Mouse (Mus musculus) embryo, embryonic 11.5 days (tissue): ENCODE measurements around the gene Stk40.

Experiments
- DNase-seq: peaks from one replicate; pipeline ENCODE4 v3.0.0-alpha.2; 2012; ENCODE audit warnings: low read depth, low spot score

Stk40 gene

DNA sequence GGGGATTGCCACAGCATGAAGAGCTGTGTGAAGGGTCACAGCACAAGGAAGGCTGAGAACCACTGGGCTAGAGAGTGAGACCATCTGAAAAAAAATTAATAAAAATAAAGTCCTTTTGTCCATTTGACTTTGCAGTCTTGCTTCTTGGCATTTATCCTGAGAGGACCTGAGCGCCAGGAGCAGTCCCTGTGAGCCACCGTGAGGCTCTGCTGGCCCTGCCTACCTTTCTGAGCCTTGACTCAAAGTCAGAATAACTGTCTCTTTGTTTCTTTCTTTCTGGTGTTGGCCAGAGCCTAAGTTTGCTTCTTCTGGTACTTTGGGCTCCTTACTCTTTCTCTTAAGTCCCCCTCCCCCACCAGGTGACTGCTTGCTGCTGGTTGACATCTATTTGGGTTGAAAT, 16.7 kb downstream of the Stk40 start:
- no peak for DNase-seq

GRCm38 (mm10) chr4:126123309-126124040, 19.7 kb downstream of the Stk40 start:
- no peak for DNase-seq

- DNase-seq: no peak
These were observed 26.7 kb downstream of the Stk40 start for GRCm38 (mm10) chr4:126130502-126130901.

- no peak for DNase-seq
These were observed 27.7 kb downstream of the Stk40 start for GRCm38 (mm10) chr4:126131290-126132121.

DNA sequence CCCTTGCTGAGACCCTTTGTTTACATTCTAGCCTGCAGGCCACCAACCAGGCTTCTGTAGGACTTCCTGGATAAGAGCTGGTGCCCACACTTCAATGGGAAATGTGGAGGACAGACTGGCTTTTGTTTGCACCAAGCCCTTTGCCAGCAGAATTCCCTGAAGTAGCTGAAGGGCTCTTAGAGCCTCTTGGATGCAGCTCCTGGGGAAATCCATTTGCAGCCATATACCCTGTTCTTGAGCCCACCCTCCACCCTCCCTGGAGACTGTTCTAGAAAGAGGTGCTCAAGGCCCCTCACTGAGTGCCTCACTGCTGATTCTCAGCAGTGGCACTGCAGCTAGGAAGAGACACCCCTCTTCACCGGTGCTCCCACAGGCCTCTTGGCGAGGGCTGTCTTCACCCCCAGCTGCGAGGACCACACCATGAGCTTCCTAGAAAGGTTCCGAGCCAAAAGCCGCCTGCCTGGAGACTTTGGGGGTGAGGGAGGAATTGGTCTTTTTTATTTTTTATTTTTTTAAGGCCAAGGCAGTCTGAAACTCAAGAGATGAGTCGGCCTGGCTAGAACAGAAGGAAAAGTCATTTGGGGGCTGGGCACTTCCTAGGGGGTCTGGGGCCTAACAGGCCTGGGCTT, 29.0 kb downstream of the Stk40 start:
- no peak for DNase-seq

GRCm38 (mm10) chr4:126134236-126134635, 30.5 kb downstream of the Stk40 start:
- DNase-seq: no peak

GRCm38 (mm10) chr4:126134639-126135038, 30.9 kb downstream of the Stk40 start:
- DNase-seq: no peak

DNA sequence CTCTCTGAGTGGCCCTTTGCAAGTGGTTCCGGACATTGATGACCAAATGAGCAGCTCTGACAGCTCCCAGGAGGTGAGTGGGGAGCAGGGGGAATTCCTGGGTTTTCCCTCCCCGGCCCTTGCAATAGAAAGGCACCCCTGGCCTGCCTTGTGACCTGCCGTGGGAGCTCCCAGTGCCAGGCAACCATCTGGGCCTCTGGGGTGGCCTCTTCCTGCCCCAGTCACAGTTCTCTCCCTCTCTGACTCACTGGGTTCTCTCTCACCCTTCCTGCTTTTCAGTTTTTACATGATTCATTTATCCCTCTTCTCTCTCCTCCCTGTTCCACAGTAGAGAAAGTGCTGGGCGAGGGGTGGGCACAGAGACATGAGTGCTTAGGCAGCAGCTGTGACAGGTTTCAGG, 34.0 kb downstream of the Stk40 start:
- DNase-seq: no peak

DNA sequence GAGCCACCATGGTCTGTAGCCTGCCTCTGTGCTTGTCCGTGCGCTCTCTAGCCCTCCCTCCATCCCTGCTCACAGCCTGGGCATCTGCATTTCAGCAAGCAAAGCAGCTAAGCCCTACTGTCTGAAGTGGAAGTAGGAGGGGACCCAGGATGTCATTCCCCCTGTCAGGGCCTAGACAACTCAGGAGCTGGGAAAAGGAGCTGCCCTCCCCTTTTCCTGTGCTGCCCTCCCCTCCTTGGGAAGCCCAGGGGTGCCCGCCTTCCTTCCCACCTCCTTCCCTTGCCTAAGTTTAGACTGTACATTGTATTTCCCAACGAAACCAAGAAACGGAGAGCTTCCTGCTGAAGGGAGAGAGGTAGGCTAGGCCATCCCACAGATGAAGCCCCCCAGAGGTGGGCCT, 37.3 kb downstream of the Stk40 start:
- DNase-seq: no peak

- no peak for DNase-seq
These were observed 41.6 kb downstream of the Stk40 start for GRCm38 (mm10) chr4:126145396-126145795.

- no peak for DNase-seq
These were observed 43.3 kb downstream of the Stk40 start for GRCm38 (mm10) chr4:126146974-126147532.

- peak; percentile 69 for DNase-seq
These were observed 43.9 kb downstream of the Stk40 start, which contains the start of gene Eva1b for GRCm38 (mm10) chr4:126147533-126148160. Eva1b (plus strand) TSS chr4:126147744.

- DNase-seq: no peak
These were observed 44.6 kb downstream of the Stk40 start for GRCm38 (mm10) chr4:126148161-126148961.

DNA sequence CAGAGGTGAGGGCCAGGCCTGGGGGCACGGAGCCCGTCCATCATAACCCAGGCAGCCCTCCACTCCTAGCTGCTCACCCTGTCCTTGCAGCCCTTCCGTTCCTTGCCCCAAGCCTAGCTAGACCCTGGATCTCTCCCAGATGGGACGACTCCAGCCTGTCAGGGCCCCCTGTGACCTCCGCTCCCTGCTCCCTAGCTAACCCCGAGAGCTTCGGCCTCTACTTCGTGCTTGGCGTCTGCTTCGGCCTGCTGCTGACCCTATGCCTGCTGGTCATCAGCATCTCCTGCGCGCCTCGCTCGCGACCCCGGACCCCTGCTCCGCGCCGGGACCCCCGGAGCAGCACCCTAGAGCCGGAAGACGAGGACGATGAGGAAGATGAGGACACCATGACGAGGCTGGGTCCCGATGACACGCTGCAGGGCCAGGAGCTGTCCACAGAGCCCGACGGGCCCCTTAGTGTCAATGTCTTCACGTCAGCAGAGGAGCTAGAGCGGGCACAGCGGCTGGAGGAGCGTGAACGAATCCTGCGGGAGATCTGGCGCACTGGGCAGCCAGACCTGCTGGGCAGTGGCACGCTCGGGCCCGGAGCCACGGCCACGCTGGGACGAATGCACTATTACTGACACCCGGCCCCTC, 45.4 kb downstream of the Stk40 start:
- DNase-seq: no peak

- no peak for DNase-seq
These were observed 46.0 kb downstream of the Stk40 start for GRCm38 (mm10) chr4:126149798-126150197.

DNA sequence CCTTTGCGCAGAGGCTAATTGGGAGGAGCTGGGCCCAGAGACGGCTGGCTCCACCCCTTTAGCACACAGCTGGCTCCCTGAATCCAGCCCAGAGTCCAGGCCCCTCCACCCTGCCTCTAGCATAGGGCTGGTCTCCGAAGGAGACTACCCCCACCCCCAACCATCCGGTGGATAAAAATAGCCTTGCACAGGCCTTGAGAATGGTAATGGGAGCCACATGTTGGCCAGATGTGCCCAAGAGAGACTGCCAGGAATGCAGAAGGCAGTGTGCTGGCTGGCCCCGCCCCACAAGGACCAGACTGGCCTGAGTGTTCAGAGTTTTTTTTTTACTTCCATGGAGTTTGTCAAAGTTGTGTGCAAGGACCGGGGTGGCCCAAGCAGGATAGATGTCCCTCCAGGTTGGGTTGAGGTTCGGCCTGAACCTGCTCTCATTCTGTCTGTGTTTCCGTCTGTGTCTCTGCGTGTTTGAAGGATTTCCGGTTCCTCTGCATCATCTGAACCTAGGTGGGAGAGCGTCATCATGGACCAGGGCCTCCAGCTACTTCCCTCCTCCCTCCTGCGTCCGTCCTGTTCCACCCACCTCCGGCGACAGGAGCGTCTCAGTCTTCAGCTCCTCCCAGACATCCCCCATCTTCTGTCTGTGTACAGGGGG, 46.7 kb downstream of the Stk40 start:
- DNase-seq: peak; percentile 86

DNA sequence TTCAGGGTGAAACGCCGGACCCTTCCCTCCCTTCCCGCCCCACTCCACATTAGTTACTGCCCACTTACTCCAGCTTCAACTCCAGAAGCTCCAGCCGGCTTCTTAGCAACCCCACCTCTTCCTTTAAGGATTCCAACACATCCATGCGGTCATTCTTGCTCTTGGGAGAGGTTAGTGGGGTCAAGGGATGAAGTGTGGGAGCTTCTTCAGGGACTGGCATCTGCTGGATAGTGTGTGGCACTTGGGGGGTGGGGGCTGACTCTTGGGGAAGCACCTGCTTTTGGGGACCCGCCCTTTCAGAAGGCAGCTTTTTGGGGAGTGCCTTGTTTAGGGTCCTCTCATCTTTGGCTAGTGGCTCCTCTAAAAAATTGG, 47.2 kb downstream of the Stk40 start:
- no peak for DNase-seq

- no peak for DNase-seq
These were observed 48.1 kb downstream of the Stk40 start for GRCm38 (mm10) chr4:126151701-126152440.

GRCm38 (mm10) chr4:126152864-126153263, 49.1 kb downstream of the Stk40 start:
- no peak for DNase-seq
